Mouse (Mus musculus): ENCODE results near the gene Pex19.

DNA sequence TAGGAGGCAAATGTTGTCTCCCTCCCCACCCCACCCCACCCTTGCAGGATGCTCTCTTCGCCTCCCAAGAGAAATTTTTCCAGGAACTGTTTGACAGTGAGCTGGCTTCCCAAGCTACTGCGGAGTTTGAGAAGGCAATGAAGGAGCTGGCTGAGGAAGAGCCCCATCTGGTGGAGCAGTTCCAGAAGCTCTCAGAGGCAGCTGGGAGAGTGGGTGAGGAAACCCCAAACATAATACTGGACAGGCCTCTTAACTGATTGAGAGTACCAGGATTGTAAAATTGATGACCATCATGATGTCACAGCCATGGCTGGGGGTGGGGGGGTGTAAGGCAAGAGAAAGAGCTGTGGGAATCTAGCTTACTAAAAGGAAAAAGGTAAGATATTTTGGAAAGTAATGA lies 2.6 kb downstream of the Pex19 start:
- no peak for TF ChIP-seq CTCF (IDR thresholded peaks at IDR 0.05; ENCODE audit: borderline replicate concordance, control insufficient read depth, extremely low read depth, insufficient read depth, low read length, poor library complexity)
- TF ChIP-seq POLR2A (IDR thresholded peaks at IDR 0.05; ENCODE audit: control insufficient read depth, extremely low read depth, insufficient read depth, low read length, poor library complexity), result no peak

Data from thymus, adult 2 months (tissue).